Comparison of ENCODE assay signal across 10 mouse cellular contexts in genomic region chr13:31628691-31629180, GRCm38 (mm10). TPM values are rescaled to one million over a fixed set of nuclear protein-coding genes. Genes with fewer than 3 reads are reported as not detected.
DNase-seq lines count a peak whose midpoint lies in the region; ATAC-seq and TF ChIP-seq lines count a peak whose summit lies in the region.
"Had no signal": no experiment of that assay in that cellular context is flagged by ENCODE, and none has a peak within 500 bp of the region (broad histone marks: within the 10 kb centered on the region; RNA-seq: fewer than 3 reads in every experiment).

No protein-coding gene starts in this region.

- peaks cover 16% of the 10 kb centered on the region for H3K4me1 ChIP-seq in heart, embryonic 16.5 days (ENCODE audit: control insufficient read depth, insufficient read depth, low read length)
- no peaks in the 10 kb centered on the region for H3K4me1 ChIP-seq in cortical plate, adult 2 months (ENCODE audit: control insufficient read depth, insufficient read depth, low read length)
- peaks cover 17% of the 10 kb centered on the region for H3K4me1 ChIP-seq in hindbrain, embryonic 11.5 days (replicated peaks; ENCODE audit: control insufficient read depth, insufficient read depth, low read length)
- peaks cover 19% of the 10 kb centered on the region for H3K4me1 ChIP-seq in midbrain, embryonic 11.5 days (ENCODE audit: control insufficient read depth, insufficient read depth, low read length)

- no peaks in the 10 kb centered on the region for H3K36me3 ChIP-seq in heart, embryonic 16.5 days (ENCODE audit: control insufficient read depth, insufficient read depth)
- no peaks in the 10 kb centered on the region for H3K36me3 ChIP-seq in hindbrain, embryonic 11.5 days (ENCODE audit: control insufficient read depth, insufficient read depth, low read length)
- no peaks in the 10 kb centered on the region for H3K36me3 ChIP-seq in midbrain, embryonic 11.5 days (ENCODE audit: control insufficient read depth, insufficient read depth, low read length)

- no peaks in the 10 kb centered on the region for H3K9me3 ChIP-seq in heart, embryonic 16.5 days (replicated peaks; ENCODE audit: control insufficient read depth, low read length)
- no peaks in the 10 kb centered on the region for H3K9me3 ChIP-seq in hindbrain, embryonic 11.5 days (ENCODE audit: control insufficient read depth, low read length)
- no peaks in the 10 kb centered on the region for H3K9me3 ChIP-seq in midbrain, embryonic 11.5 days (ENCODE audit: control insufficient read depth, low read length)

- no peak overlapping the region for H3K27ac ChIP-seq in heart, embryonic 16.5 days (ENCODE audit: low read length)
- H3K27ac ChIP-seq in cortical plate, adult 2 months (ENCODE audit: insufficient read depth, low read length), result peak overlapping the region; percentile 45; the same call in 1 of the 2 replicates
- no peak overlapping the region for H3K27ac ChIP-seq in hindbrain, embryonic 11.5 days (ENCODE audit: low read depth, low read length)
- no peak overlapping the region for H3K27ac ChIP-seq in midbrain, embryonic 11.5 days (ENCODE audit: low read depth, low read length)

- H3K4me2 ChIP-seq in heart, embryonic 16.5 days (ENCODE audit: low read depth, low read length), result peak overlapping the region; percentile 78
- H3K4me2 ChIP-seq in hindbrain, embryonic 11.5 days (replicated peaks; ENCODE audit: low read depth, low read length), result peak overlapping the region; percentile 40
- H3K4me2 ChIP-seq in midbrain, embryonic 11.5 days, result peak overlapping the region; percentile 38

- ATAC-seq in heart, embryonic 16.5 days (replicated peaks; ENCODE audit: extremely low read depth, insufficient read depth, low FRiP score), result no peak
- no peak for ATAC-seq in hindbrain, embryonic 11.5 days (ENCODE audit: low FRiP score)
- no peak for ATAC-seq in midbrain, embryonic 11.5 days (ENCODE audit: low FRiP score)
- no peak for ATAC-seq in monocyte, adult 5-6 weeks (replicated peaks; ENCODE audit: insufficient number of reproducible peaks, low FRiP score, low TSS enrichment, poor library complexity, severe bottlenecking)
- ATAC-seq in erythroid progenitor cell, adult 5-6 weeks (replicated peaks; ENCODE audit: low FRiP score, poor library complexity, severe bottlenecking), result no peak

- peak overlapping the region; percentile 58 for H3K4me3 ChIP-seq in heart, embryonic 16.5 days (ENCODE audit: low read length)
- H3K4me3 ChIP-seq in cortical plate, adult 2 months (ENCODE audit: insufficient read depth, low read length), result peak overlapping the region; percentile 40; the same call in 1 of the 2 replicates
- H3K4me3 ChIP-seq in hindbrain, embryonic 11.5 days (ENCODE audit: low read depth, low read length), result peak overlapping the region; percentile 23
- H3K4me3 ChIP-seq in midbrain, embryonic 11.5 days (ENCODE audit: low read depth, low read length), result peak overlapping the region; percentile 27

- TF ChIP-seq CTCF in cortical plate, adult 2 months (IDR thresholded peaks at IDR 0.05; ENCODE audit: extremely low read depth, insufficient read depth, low read length), result no peak

- peaks cover 89% of the 10 kb centered on the region for H3K27me3 ChIP-seq in heart, embryonic 16.5 days (ENCODE audit: control insufficient read depth, insufficient read depth, low read length)
- H3K27me3 ChIP-seq in hindbrain, embryonic 11.5 days (ENCODE audit: control insufficient read depth, insufficient read depth, low read length), result peaks cover 89% of the 10 kb centered on the region
- H3K27me3 ChIP-seq in midbrain, embryonic 11.5 days (ENCODE audit: control insufficient read depth, insufficient read depth, low read length), result peaks cover 89% of the 10 kb centered on the region
- H3K27me3 ChIP-seq: CH12.LX had no signal

- intact Hi-C loops in heart, postnatal 36 days (cut with DNase I), result no loop called here

- TF ChIP-seq POLR2A in cortical plate, adult 2 months (IDR thresholded peaks at IDR 0.05; ENCODE audit: extremely low read depth, insufficient read depth, low read length), result no peak

- peak overlapping the region; percentile 45 for H3K9ac ChIP-seq in heart, embryonic 16.5 days (ENCODE audit: low read length)
- peak overlapping the region; percentile 27; the same call in 1 of the 2 replicates for H3K9ac ChIP-seq in hindbrain, embryonic 11.5 days (ENCODE audit: low read depth, low read length)
- no peak overlapping the region for H3K9ac ChIP-seq in midbrain, embryonic 11.5 days (ENCODE audit: low read length)

- 15% methylated on average over 14 of the region's 14 CpGs for WGBS in heart, embryonic 16.5 days
- WGBS in hindbrain, embryonic 11.5 days, result 2% methylated on average over 14 of the region's 14 CpGs
- under 1% methylated on average over 14 of the region's 14 CpGs for WGBS in midbrain, embryonic 11.5 days

- DNase-seq in heart, postnatal 36 days, result no peak
- DNase-seq in hindbrain, embryonic 11.5 days (ENCODE audit: low spot score), result peak; percentile 49
- peak; percentile 95 for DNase-seq in midbrain, embryonic 11.5 days (ENCODE audit: low spot score, missing footprints)
- no peak for DNase-seq in urinary bladder, adult 2 months (ENCODE audit: low spot score)

RNA-seq across cellular contexts. Expression of gene Foxf2, which starts 3.1 kb away (rescaled TPM):
- polyA plus RNA-seq in heart, embryonic 16.5 days (2015; fragmentation: Nextera tagmentation; extraction: Ambion mirVana), result 0.22 and 1.6 TPM in 2 replicates
- under 1 TPM in 1 of 2 experiments, not detected in 1; 0.19 TPM for total RNA-seq in heart, postnatal 36 days (2021)
- polyA plus RNA-seq in cortical plate, adult 2 months (2012; rRNA removed), result 5.8 and 6.1 TPM in 2 replicates
- polyA plus RNA-seq in hindbrain, embryonic 11.5 days (2014; fragmentation: Nextera tagmentation; extraction: Ambion mirVana), result 4.8 and 9.1 TPM in 2 replicates
- 5.1 and 5.6 TPM in 2 replicates for polyA plus RNA-seq in midbrain, embryonic 11.5 days (2014; fragmentation: Nextera tagmentation; extraction: Ambion mirVana)
- polyA plus RNA-seq in urinary bladder, adult 2 months (2012; rRNA removed), result 14.1 and 15.0 TPM in 2 replicates
- total RNA-seq in monocyte, adult 5-6 weeks (2017), result not detected in 3 replicates
- not detected in 2 replicates for total RNA-seq in erythroid progenitor cell, adult 5-6 weeks (2015; ENCODE audit: low replicate concordance)
- total RNA-seq in erythroid progenitor cell, adult 5-6 weeks (2017; ENCODE audit: low replicate concordance), result not detected in 2 replicates
- total RNA-seq: CH12.LX; hematopoietic stem cell, adult 5-6 weeks had no signal

Comparison
In these comparisons a context has a peak if more than half of its experiments do, and no peak if none do; other contexts are left out.
1. DNase-seq: peak in hindbrain, embryonic 11.5 days (single experiment) and midbrain, embryonic 11.5 days (single experiment); none in heart, postnatal 36 days (0 of 2) and urinary bladder, adult 2 months (single experiment).
2. Peak in every context shown above with its lines, with median percentiles within 50 percentile points of each other: H3K4me2 ChIP-seq and H3K4me3 ChIP-seq.